Mouse (Mus musculus): ENCODE results near the gene Amn1.
A peak's percentile ranks its signal among the peaks of the same experiment; 100 is the strongest.
"Not testable (repeated sequence)": the region's sequence is repeated elsewhere in the genome, so short reads cannot be mapped to it uniquely, and the experiment has no call there.

Amn1 gene

DNA sequence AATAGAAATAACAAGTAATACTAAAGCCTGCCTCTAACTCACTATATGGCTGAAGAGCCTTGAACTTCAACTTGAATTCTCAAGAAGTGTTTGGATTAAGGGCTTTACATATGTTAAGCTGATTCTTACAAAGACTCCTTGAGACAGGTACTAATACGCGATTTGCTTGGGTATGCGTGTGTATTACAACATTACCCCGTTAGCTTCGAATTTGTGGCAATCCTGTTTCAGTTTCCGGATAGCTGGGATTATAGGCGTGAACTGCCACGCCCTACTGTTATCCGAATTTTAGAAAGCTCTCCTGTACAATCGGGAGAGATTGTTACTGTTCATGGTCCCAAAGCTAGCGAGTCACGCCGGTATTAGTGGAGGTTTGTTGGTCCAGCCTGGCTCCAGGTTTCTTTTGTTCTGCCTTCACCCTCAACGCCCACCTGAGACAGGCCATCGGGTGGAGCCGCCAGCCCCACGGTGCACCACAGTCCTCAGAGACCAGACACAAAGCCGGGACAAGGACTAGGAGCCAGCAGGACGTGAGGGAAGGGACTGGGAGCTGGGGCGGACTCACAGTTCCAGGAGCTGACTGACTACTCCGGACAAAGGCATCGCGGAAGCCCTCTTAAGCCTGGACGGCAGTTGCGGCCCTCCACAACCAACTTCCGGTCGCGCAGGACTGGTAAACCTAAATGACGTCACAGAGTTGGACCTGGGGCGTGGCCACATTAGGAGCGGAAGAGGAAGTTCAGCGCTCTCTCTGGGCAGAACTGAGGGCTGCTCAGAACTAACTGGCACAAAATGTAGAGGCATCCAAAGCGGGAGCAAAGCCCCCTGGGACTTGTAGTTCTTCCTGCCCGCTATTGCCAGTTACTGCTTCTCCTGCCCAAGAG lies at the start of gene Amn1:
Amn1 (minus strand) TSS at position 672 of the 884 bp plus-strand sequence.
- peak; percentile 97 to 99 for DNase-seq (ENCODE audit: low spot score in 2 of 2)

DNA sequence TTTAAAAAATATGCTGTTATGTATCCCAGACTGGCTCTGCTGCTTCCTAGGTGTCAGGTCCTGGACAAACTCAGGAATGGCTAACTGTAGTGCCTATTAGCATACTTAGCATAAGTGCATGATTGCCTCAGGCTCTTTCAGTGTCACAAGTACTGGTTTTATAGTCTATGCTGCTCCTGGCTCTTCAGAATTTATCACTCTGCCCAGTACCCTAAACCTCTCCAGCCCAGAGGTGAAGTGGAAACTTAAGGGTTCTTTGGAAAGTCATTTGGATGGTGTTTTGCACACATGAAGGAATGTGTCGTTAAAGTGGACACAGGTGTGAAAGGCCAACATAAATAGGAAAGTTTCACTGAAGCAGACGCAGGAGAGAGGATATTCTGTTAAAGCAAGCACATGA lies 48.3 kb upstream of the Amn1 start:
- no peak for DNase-seq (ENCODE audit: low spot score in 2 of 2)

DNA sequence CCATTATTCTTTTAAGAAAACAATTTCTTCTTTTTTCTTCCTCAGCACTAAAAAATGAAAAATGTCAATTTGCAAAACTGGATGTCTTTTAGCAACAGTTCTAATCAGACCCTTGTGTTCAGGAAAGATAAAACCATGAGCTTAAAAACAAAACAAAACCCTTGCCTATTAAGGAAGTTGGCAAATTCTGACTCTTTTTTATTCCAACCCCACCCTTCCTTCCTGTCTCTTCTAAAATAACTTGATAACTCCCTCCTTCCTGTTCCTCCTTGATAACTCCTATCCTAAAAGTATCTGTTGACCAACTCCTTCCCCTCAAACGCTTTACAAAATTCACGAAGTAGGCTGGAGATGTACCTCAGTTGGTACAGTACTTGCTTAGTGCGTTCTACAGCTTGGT lies 45.4 kb upstream of the Amn1 start:
- no peak for DNase-seq (ENCODE audit: low spot score in 2 of 2)

DNA sequence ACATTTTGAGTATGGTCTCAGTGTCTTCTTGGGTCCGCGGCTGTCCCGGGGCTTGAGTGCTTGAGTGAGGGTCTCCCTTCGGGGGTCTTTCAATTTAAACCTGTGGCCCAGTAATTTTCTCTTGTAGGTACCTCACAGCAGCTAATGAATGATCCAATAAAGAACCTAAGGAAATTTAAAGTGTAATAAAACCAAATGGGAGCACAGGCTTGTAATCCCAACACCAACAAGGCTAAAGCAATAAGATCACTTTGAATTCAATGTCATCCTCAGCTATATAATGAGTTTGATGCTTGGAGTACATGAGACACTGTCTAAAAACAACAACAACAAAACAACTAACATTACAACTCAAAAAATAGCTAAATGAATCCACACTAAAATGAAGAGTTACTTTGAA lies 36.2 kb upstream of the Amn1 start:
- DNase-seq (ENCODE audit: low spot score in 2 of 2): no peak

DNA sequence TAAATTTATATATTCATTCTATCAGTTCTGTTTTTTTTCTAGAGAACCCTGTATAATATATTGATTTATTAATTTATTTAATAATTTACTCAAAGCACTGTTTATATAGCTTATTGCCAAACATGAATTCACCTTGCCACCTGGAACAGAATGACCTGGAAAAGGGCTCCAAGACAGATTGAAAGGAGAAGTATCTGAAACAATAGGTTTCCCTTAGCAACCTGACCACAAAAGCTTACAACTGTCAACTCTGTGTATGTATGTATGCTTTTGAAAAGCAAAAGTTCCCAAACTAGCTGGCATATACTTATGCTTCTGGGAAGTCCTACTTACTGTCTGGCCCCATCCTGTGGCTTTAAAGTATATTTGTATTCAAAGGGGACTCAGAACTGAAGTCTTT lies 32.8 kb upstream of the Amn1 start:
- no peak for DNase-seq (ENCODE audit: low spot score in 2 of 2)

DNA sequence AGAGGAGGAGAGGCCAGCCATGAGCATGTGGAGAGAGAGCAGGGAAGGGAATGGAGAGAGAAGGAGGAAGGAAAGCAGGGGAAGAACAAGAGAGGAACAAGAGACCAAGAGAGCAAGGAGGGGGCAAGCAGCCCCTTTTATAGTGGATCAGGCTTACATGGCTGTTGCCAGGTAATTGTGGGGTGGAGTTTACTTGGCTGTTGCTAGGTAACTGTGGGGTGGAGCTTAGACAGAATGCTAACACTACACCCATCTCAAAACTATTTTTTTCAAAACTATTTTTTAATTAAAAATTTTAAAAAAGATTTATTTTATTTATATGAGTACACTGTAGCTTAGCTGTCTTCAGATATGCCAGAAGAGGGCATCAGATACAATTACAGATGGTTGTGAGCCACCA lies 10.1 kb upstream of the Amn1 start:
- DNase-seq (ENCODE audit: low spot score in 2 of 2): no peak

DNA sequence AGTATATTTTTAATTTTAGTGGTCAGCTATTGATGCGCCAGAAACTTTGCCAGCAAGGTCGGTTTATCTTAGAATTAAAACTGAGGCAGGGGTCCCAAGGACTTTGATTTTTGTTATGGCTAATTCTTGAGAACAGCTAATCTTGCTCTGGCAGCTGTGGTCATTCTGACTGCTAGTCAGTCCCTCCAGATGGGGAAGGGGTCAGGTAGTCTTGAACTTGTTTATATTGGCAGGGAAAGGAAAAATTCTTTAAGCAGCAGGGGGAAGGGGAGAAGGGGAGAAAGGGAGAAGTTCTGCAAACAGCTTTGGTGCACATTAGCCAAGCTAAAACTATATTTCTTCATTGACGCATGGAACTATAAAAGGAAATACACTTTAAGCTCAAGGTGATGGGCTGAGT lies 8.6 kb upstream of the Amn1 start:
- no peak for DNase-seq (ENCODE audit: low spot score in 2 of 2)

DNA sequence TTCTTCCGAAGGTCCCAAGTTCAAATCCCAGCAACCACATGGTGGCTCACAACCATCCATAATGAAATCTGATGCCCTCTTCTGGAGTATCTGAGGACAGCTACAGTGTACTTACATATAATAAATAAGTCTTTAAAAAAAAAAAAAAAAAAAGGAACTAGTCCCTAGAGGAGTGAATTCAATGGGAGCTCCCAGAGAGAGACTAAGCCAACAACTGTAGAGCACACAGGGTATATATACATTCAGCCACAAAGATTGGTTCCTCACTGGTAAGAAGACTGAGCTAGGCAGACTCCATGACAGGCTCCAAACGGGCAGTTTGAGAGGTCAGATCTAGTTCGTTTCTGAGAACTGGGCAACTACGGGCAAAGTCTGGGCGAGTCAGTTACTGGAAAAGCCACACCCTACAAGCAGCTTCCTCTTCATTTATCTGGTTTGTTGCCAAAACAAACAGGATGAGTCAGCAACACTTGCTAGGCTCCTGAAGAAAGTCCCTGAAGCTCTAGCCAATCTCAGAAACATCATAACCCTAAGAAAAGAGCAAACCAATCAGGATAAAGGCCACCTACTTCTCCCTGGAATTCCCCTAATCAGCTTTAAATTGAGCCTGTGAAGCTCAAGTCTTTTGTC lies 4.9 kb upstream of the Amn1 start:
- no peak for DNase-seq (ENCODE audit: low spot score in 2 of 2)

DNA sequence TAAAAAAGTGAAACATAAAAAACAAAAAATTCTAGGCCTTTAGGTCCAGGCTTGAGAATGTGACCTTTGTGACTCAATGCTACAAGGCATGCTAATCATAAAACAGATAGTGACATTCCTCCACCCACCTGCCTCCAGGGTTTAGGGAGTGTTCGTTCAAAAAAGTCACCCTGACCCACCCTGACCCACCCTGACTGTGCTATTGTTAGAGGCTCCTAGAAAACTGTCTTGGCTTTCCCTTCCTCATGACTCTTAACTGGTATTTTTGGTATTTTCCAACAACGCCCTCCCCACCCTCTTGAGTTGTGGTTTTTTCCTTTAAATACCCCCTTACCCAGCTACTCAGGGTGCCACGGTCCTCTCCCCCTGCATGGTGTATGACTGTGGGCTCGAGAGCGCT lies 3.4 kb upstream of the Amn1 start:
- DNase-seq (ENCODE audit: low spot score in 2 of 2): not testable (repeated sequence)

DNA sequence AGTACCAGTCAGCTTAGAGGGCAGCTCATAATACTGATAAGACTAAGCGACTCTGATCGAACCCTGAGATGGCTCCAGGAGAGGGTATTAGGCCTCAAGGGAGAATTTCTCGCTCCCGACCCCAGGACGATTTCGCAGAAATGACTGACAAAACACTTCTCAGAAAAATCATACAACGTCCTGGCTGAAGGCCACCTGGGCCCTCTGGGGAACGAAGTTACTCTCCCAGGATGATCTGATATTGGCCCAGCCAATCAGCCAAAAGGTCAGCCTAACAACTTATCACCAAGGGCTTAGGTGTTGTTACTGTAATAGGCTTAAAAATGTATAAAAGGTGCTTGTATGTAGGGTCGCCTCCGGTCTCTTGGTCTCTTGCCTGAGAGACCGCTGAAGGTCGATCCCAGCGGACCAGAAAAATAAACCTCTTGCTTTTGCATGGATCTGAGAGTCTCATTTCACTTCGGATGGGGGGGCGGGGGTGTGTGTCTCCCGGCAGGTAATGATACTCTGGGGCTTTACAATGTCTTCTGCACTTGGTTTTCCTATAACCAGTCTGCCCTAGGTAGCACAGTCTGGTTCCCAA lies 919 bp upstream of the Amn1 start:
- peak in 1 of 2 experiments; percentile 31 for DNase-seq (ENCODE audit: low spot score in 2 of 2)

DNA sequence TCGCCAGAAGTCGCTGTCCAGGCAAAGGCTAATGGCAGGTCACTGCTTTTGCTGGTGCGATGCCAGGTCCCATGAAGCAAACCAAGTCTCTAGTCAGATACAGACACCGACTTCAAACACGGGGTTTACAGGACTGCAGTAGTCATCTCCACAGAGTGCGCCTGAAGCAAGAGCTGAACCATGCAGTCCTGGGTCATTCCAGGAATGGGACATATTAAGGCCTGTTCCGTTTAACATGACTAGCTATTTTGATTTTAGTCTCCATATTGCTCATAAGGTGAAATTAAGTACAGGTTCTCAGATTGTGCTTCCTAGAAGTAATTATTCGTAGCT lies 379 bp upstream of the Amn1 start:
- no peak for DNase-seq (ENCODE audit: low spot score in 2 of 2)

DNA sequence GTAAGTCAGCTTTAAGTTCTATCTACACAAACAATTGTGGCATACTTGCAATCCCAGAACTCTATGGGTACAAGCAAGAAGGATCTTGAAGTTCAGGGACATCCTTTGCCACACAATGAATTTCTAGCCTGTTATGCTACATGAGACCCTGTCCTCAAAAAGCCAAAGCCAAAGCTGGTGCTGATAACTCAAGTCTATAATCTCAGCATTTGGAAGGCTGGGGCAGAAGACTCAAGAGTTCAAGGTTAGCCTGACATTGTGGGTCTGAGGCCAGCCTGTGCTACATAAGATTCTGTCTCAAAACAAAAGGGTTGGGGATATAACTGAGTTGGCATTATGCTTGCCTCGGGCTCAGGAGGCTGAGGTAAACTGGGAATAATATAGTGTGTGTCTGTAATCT lies 1.1 kb downstream of the Amn1 start:
- no peak for DNase-seq (ENCODE audit: low spot score in 2 of 2)

DNA sequence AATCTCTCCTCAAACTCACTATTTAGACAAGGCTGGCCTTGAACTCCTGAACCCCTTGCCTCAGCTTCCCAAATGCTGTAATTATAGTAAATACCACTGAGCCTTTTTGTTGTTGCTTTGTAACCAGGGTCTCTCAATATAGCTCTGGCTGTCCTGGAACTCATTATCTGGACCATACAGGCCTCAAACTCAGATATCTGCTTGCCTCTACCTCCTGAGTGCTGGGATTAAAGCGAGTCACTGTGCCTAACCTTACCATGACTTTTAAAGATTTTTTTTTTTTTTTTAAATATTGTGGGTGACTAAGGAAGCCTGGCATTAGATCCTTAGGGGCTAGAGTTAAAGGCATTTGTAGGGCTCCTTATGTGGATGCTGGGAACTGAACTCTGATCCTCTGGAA lies 4.5 kb downstream of the Amn1 start:
- no peak for DNase-seq (ENCODE audit: low spot score in 2 of 2)

DNA sequence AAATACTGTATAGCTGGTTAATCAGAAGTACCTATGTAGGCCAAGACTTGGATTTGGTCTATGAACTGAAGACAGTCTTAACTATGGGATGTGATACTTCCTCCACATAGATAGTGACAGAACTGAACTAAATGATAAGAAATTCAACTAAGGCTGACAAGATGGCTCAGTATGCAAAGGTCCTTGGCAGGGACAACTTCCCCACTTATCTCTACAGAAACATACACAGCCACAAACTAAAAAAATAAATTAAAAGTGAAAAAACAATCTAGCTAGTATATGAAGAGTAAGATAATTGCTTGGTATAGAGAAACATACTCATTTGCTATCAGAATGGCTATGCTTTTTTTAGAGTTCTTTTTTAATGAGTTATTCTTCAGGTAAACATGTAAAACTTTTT lies 9.4 kb downstream of the Amn1 start:
- no peak for DNase-seq (ENCODE audit: low spot score in 2 of 2)

DNA sequence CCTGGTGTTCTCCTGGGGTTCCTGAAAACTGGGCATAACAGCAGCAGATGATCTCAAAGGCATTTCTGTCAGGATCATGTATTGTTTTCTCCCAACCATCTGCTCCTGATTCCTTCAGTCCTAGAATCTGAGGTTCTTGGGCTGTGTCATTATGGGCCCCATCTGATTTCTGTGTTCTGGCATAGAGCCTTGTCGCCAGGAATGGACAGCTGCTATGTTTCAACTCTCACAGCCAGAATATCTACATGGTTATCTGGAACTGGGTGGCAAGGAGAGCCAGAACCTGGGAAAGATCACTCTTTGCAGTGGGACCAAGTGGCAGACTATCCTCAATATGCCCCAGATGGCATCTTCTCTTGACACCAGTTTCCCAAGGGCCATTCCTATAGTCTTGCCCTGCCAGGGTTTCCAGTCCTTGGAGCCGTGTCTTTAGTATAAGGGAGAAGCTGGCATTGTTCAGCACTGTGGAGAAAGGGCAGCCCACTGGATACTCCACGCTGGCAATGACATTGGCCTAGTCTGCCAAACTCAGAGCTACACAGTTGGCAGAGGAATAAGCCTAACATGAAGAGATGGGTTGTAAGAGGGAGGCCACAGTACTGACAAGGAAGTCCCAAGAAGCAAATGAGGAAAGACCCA lies 13.5 kb downstream of the Amn1 start:
- no peak for DNase-seq (ENCODE audit: low spot score in 2 of 2)

DNA sequence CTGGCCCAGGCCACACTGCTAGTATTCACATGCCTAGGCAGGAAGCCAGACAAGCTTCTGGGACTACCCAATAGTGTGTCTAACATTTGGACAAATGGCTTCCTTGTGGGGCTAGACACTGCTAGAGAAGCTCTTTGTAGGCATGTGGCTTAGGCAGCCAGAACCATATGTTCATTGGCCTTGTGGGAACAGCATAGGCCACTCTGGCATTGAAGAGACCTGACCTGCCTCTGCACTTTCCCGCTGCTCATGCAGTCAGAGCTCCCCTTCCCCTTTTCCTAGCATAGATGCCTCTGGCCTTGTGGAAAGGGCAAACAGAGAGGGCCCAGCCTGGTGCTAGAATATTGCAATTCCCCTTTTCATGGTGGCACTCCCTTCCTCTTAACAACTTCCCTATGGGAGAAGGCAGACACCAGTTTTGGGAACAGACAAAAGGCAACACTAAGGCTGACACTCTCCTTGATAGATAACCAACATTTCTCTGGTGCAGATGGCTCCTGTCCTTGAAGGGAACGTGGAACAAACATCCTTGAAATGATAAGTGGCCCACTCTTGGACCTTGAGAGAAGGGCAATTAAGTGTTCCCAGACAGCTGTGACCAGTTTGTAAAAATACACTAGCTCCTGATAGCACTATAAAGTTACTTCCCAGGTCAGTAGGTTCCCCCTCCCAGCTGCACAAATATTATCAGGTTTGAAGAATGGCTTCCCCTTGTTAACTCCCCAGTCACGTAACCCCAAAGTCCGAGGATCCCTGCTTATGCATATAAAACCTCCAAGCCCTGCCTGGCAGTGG lies 14.5 kb downstream of the Amn1 start:
- DNase-seq (ENCODE audit: low spot score in 2 of 2): peak; percentile 29 to 44

DNA sequence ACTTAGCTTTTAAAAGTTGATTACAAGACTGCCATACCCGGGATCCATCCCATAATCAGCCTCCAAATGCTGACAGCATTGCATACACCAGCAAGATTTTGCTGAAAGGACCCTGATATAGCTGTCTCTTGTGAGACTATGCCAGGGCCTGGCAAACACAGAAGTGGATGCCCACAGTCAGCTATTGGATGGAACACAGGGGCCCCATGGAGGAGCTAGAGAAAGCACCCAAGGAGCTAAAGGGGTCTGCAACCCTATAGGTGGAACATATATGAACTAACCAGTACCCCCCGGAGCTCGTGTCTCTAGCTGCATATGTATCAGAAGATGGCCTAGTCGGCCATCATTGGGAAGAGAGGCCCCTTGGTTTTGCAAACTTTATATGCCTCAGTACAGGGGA lies 18.5 kb downstream of the Amn1 start:
- not testable (repeated sequence) for DNase-seq (ENCODE audit: low spot score in 2 of 2)

DNA sequence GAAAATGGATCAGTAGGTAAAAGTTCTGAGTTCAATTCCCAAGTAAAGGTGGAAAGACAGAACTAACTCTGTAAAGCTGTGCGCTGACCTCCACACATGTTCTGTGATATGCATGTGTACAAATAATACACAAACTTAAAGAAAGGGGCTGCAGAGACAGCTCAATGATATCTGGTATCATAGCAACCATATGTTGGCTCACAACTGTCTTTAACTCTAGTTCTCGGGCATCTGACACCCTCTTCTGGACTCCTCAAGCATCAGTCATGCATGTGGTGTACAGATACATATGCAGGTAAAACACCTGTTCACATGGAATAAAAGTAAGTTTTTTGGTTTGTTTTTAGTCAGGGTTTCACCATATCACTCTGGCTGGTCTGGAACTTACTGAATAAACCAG lies 20.1 kb downstream of the Amn1 start:
- no peak for DNase-seq (ENCODE audit: low spot score in 2 of 2)

DNA sequence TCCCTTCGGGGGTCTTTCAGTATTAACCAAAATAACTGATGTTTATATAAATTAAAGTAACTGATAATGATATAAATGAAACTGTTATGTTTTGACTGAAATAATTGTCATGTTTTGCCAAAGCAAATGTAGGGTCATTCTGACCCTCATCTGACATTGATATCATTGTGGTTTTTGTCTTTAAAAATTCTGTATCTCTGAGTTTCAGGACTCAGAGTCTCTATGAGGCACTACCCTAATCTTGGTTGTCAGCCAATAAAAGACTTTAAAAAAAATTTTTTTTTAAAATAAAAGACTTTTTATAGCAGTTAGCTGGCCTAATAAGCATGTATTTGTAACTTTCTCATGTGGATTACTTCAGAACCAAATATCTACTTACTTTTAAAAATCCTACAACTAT lies 20.8 kb downstream of the Amn1 start:
- no peak for DNase-seq (ENCODE audit: low spot score in 2 of 2)

DNA sequence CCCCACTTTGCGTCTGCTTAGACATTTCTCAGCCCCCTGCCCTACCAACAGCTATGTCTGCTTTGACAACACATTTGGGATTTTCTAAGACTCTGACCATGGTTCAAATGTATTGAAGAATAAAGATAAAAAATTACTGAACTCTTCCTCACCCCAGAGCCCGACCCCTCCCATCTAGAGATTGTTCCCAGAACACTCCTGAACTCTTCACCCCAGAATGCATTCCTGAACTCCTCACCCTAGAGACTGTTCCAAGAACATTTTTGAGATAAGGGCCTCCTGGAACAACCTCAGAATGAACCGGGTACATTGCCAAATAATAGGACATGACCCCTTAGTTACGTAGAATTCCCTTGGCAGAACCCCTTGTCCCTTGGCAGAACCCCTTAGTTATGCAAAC lies 21.5 kb downstream of the Amn1 start:
- DNase-seq (ENCODE audit: low spot score in 2 of 2): not testable (repeated sequence)

DNA sequence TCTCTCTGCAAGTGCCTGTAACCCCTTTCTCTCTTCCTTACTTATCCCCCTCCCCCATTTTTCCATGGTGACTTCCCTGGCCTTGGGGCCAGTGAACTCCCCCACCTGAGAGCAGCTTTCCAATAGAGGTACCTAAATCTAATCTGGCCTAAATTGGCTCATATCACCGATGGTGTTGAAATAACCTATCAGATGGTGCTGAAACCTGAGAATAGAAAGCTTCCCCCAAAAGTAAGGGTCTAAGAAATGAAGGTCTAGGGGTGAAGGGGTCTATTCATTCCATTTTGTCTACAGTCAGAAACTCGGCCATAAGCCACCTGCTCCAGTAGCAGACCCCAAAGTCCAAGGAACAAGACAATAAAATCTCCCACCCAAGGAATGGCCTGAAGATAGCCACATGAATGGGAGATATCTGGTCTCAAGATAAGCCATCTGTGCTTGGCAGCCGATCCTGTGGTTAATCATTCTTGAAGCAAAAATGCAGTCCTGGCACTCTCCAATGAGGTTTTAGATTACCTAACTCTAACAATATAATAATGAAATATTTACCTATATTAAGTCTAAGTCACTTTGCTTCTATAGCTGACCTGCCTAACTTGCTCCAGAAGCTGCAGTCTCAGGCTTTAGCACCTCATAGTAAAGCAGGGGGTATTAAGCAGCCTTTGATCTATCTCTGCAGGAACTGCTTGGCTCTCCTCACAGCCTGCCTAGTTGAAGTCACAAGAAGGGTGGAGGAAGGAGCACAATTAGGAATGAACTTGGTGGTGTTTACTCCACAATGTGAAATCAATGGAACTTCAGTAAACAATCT lies 33.3 kb downstream of the Amn1 start:
- DNase-seq (ENCODE audit: low spot score in 2 of 2): no peak

All from right cerebral cortex, postnatal 10 days (tissue).